Mouse (Mus musculus) liver, embryonic 14.5 days (tissue): ENCODE results near the gene Anxa4. TPM values are rescaled to one million over a fixed set of nuclear protein-coding genes. Genes with fewer than 3 reads are reported as not detected.
A peak's percentile ranks its signal among the peaks of the same experiment; 100 is the strongest.

ENCODE experiments used
- ATAC-seq: fragments of 200-750 bp; cut with Nextera tagmentation; 2 replicates; pipeline ENCODE4 v1.8.0; 2017; ENCODE audit warnings: moderate number of reproducible peaks, mild to moderate bottlenecking, moderate library complexity; ENCODE audit not compliant: insufficient read depth
- DNase-seq, 3 experiments: peaks; one replicate each; pipeline ENCODE4 v3.0.0-alpha.2; 2012 to 2013; ENCODE audit warnings: low read depth in 3 of 3, low spot score in 3 of 3
- H3K27ac ChIP-seq: fragments of 300-500 bp; sonication (generic); 2 replicates; pipeline ENCODE4 v1.5.1; 2014; ENCODE audit warnings: moderate library complexity, mild to moderate bottlenecking, control low read depth, inconsistent platforms
- H3K27me3 ChIP-seq: fragments of 300-500 bp; sonication (generic); 2 replicates; pipeline ENCODE4 v1.6.1; 2014; ENCODE audit warnings: mild to moderate bottlenecking, low read length, moderate library complexity; ENCODE audit not compliant: control insufficient read depth, insufficient read depth
- H3K36me3 ChIP-seq: fragments of 300-500 bp; sonication (generic); replicated peaks from 2 replicates; pipeline ENCODE4 v1.6.1; 2014; ENCODE audit warnings: low read depth; ENCODE audit not compliant: control insufficient read depth, insufficient read depth
- H3K4me1 ChIP-seq, 2 experiments: fragments of 200-500 bp in 1 of 2; fragments of 300-500 bp in 1 of 2; sonication (generic) in 1 of 2; replicated peaks; 2 replicates each; pipeline ENCODE4 v1.6.1; 2012 to 2014; ENCODE audit warnings: antibody characterized with exemption in 1 of 2, inconsistent platforms in 1 of 2, low read length in 1 of 2; ENCODE audit not compliant: control insufficient read depth in 2 of 2, insufficient read depth in 2 of 2
- H3K4me2 ChIP-seq: fragments of 300-500 bp; sonication (generic); 2 replicates; pipeline ENCODE4 v1.6.1; 2014; ENCODE audit warnings: low read depth, mild to moderate bottlenecking, control low read depth, moderate library complexity
- H3K4me3 ChIP-seq, 2 experiments: fragments of 200-500 bp in 1 of 2; fragments of 300-500 bp in 1 of 2; sonication (generic) in 1 of 2; 2 replicates each; pipeline ENCODE4 v1.5.1; 2012 to 2014; ENCODE audit warnings: low read depth in 2 of 2, low read length in 2 of 2, mild to moderate bottlenecking in 2 of 2, control low read depth in 1 of 2, inconsistent platforms in 1 of 2, moderate library complexity in 1 of 2; ENCODE audit not compliant: insufficient read depth in 1 of 2
- H3K9ac ChIP-seq: fragments of 300-500 bp; sonication (generic); replicated peaks from 2 replicates; pipeline ENCODE4 v1.6.1; 2014; ENCODE audit warnings: mild to moderate bottlenecking, control low read depth, moderate library complexity
- H3K9me3 ChIP-seq: fragments of 300-500 bp; sonication (generic); 2 replicates; pipeline ENCODE4 v1.6.1; 2016; ENCODE audit warnings: low read length, mixed read lengths; ENCODE audit not compliant: control insufficient read depth
- CTCF ChIP-seq: IDR thresholded peaks from 2 replicates; pipeline ENCODE4 v1.5.1; 2016; ENCODE audit warnings: antibody characterized with exemption, low read depth, control low read depth
- EP300 ChIP-seq: IDR thresholded peaks from 2 replicates; pipeline ENCODE4 v1.6.1; 2016; ENCODE audit warnings: antibody characterized with exemption, low read depth
- WGBS: fragments of 180-500 bp; shearing (Covaris S2); extraction: QIAGEN DNeasy Blood & Tissue Kit; methylation state at CpG from one replicate; pipeline ENCODE4 v1.1.7; 2014; ENCODE audit not compliant: insufficient replicate concordance; 5-methylcytosine and 5-hydroxymethylcytosine counted together
- polyA plus RNA-seq, 2 experiments: library from polyadenylated mRNA; depleted of rRNA in 1 of 2; stranded (reverse) in 1 of 2; unstranded in 1 of 2; fragments of >200 nt; fragmentation: Nextera tagmentation in 1 of 2; extraction: Ambion mirVana in 1 of 2; gene quantifications; 2 replicates each; pipeline versions ENCODE4 v1.2.1 to v1.2.3; 2012 to 2014

Gene Anxa4
- polyA plus RNA-seq, 2 experiments: 16.4 to 29.4 TPM

DNA sequence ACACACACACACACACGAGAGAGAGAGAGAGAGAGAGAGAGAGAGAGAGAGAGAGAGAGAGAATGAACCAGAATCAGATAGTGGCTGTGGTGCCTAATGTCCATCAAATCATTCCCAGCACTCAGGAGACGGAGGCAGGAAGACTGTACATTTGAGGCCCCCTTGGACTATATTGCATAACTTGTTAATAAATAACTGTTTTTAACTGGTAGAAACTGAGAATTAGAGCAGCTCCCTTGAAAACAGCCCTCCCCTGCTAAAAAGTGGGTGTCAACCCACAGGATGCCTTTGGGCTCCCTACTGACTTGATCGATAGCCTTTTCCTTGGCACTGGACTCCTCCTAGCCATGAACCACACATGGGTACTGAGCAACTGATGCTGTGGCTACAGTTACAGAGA is 11.0 kb downstream of the Anxa4 start:
- peaks cover 0 to 4% of the 10 kb centered on the region in 2 experiments; a peak in 1 of 4 replicates for H3K4me1 ChIP-seq
- ATAC-seq (peak; percentile 21; the same call in 1 of the 2 replicates), DNase-seq (peak in 1 of 3 experiments; percentile 7)
- no peak overlapping the region for H3K4me3 ChIP-seq
- no peaks in the 10 kb centered on the region for H3K9me3 ChIP-seq
- H3K27ac ChIP-seq: no peak overlapping the region
- TF ChIP-seq EP300: no peak
- no peak for TF ChIP-seq CTCF
- no peak overlapping the region for H3K4me2 ChIP-seq
- WGBS: 78% methylated on average over 2 of the region's 3 CpGs
- no peaks in the 10 kb centered on the region for H3K36me3 ChIP-seq
- no peaks in the 10 kb centered on the region for H3K27me3 ChIP-seq
- no peak overlapping the region for H3K9ac ChIP-seq

DNA sequence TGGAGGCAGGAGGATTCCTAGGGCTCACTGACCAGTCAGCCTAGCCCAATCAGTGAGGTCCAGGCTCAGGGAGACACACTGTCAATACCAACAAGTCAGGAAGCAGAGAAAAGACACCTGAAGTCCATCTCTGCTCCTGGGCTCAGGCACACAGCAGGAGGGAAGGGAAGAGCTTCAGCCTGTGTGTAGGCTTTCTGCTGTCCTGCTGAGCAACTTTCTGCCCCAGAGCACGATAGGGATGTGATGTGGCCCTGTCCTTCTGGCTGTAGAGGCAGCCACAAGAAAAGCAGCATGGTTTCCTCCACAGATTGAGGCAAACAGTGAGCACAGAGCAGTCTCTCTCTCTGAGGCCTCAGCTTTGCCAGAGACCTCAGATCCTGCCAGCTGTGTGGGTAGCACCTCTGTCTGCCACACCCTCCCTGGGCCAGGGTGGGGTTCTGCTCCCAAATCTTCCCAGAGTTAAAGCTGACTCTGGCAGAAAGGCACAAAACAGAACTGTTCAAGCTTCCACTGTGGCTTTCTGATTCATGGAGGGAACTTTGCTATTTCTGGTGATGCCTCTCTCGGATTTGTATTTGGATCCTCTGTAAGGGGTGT is 11.9 kb downstream of the Anxa4 start:
- Histone ChIP-seq H3K36me3 (no peaks in the 10 kb centered on the region), H3K27ac (no peak overlapping the region), H3K4me3 (no peak overlapping the region), H3K4me1 (peaks cover 0 to 4% of the 10 kb centered on the region in 2 experiments; a peak in 1 of 4 replicates), H3K9ac (no peak overlapping the region), H3K4me2 (no peak overlapping the region), H3K9me3 (no peaks in the 10 kb centered on the region), H3K27me3 (no peaks in the 10 kb centered on the region)
- DNase-seq (no peak), ATAC-seq (no peak)
- WGBS: 48% methylated on average over 2 of the region's 2 CpGs
- TF ChIP-seq CTCF (no peak), EP300 (no peak)

DNA sequence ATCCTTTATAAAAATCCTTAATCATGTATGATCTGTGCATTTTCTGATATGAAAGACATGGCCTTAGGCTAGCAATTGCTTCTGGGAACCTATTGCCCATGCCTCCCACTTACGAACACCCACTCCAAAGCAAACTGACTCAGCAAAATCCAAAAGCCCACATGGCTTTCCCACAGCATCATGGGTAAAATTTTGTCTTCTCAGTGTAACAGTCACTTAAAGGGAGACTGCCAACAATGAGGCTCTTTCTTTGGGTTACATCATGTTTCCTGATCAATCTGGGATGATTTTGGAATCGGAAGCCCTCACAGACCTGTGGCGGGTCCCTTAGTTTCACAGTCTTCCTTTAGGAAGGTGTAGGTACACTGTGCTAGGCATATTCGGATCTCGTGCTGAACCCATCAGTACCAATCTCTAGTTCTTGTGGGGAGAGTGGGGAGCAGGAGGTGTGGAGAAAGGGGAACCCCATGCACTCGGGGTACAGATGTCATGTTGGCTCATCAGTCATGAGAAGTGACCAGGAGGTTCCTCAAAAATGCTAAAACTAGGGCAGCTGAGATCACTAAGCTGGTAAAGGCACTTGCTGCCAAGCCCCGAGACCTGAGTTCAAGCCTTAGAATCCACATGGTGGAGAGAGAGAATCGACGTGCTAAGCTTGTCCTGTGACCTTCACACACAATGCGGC is 14.3 kb downstream of the Anxa4 start:
- H3K9me3 ChIP-seq: no peaks in the 10 kb centered on the region
- H3K27ac ChIP-seq: no peak overlapping the region
- no peaks in the 10 kb centered on the region for H3K36me3 ChIP-seq
- H3K4me3 ChIP-seq: no peak overlapping the region
- WGBS: 63% methylated on average over 10 of the region's 10 CpGs
- H3K4me2 ChIP-seq: no peak overlapping the region
- DNase-seq: no peak
- H3K27me3 ChIP-seq: no peaks in the 10 kb centered on the region
- H3K4me1 ChIP-seq: peaks cover 0 to 4% of the 10 kb centered on the region in 2 experiments; a peak in 1 of 4 replicates
- no peak overlapping the region for H3K9ac ChIP-seq
- ATAC-seq: no peak
- TF ChIP-seq EP300 (no peak), CTCF (no peak)

DNA sequence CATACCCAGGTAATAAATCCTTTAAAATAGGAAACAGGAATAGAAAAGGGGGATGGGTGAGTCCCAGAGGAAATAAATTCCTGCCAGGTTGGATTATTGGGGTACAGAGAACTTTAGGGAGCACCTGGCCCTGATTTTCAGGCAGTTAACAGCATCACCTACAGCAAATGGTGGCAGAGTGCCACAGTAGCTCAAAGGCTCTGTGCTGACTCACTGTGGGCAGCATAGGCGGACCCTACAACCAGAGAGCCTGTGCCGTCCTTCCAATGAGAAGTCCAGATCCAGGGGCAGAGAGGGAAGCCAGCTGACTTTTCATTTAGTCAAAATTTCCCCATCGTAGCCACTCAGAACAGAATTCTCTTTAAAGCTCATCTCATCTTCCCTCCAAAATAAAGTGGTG is 16.2 kb downstream of the Anxa4 start:
- TF ChIP-seq CTCF (no peak), EP300 (no peak)
- DNase-seq (no peak), ATAC-seq (no peak)
- no peaks in the 10 kb centered on the region for H3K27me3 ChIP-seq
- peaks cover 0 to 2% of the 10 kb centered on the region in 2 experiments; a peak in 1 of 4 replicates for H3K4me1 ChIP-seq
- H3K9ac ChIP-seq: no peak overlapping the region
- no peaks in the 10 kb centered on the region for H3K36me3 ChIP-seq
- no peak overlapping the region for H3K4me3 ChIP-seq
- H3K27ac ChIP-seq: no peak overlapping the region
- H3K9me3 ChIP-seq: no peaks in the 10 kb centered on the region
- no peak overlapping the region for H3K4me2 ChIP-seq
- 44% methylated on average over 3 of the region's 3 CpGs for WGBS

DNA sequence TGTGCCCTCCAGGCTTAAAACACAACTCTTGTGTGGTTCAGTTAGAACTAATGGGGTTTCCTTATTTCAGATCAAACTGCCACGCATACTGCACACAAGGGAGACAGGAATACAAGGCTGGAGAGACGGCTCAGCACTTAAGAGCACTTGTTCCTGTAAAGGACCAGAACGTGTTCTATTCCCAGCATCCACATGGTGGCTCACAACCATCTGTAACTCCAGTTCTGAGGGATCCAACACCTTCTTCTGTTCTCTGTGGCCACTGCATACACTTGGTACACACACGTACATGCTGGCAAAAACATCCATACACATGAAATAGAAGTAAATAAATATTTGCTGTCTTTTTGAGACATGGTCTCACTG is 16.7 kb downstream of the Anxa4 start:
- Histone ChIP-seq H3K4me1 (peaks cover 0 to 2% of the 10 kb centered on the region in 2 experiments; a peak in 1 of 4 replicates), H3K9ac (no peak overlapping the region), H3K4me3 (no peak overlapping the region), H3K27me3 (no peaks in the 10 kb centered on the region), H3K9me3 (no peaks in the 10 kb centered on the region), H3K36me3 (no peaks in the 10 kb centered on the region), H3K4me2 (no peak overlapping the region), H3K27ac (no peak overlapping the region)
- no peak for TF ChIP-seq CTCF
- TF ChIP-seq EP300: no peak
- no peak for ATAC-seq
- 57% methylated on average over 4 of the region's 4 CpGs for WGBS
- no peak for DNase-seq
